Mouse (Mus musculus) A20 (cell line): ENCODE measurements around the gene Tubgcp2.
A peak's percentile ranks its signal among the peaks of the same experiment; 100 is the strongest.

Experiments used
- DNase-seq: peaks from one replicate; pipeline ENCODE4 v3.0.0-alpha.2; 2011; ENCODE audit warnings: low read depth, low spot score

The Tubgcp2 gene

GRCm38 (mm10) chr7:140036281-140037170 lies at the start of gene Tubgcp2, which contains the start of gene Zfp511:
Gene Tubgcp2, minus strand, starts transcription at chr7:140036669.
Gene Zfp511, plus strand, starts transcription at chr7:140036391.
- DNase-seq, result peak; percentile 99

- no peak for DNase-seq
Observed at GRCm38 (mm10) chr7:140082242-140082678, 45.8 kb upstream of the Tubgcp2 start, which contains the start of gene Caly. Gene Caly, minus strand, starts transcription at chr7:140082548.

- no peak for DNase-seq
Observed at GRCm38 (mm10) chr7:140081408-140082241, 45.2 kb upstream of the Tubgcp2 start.

DNA sequence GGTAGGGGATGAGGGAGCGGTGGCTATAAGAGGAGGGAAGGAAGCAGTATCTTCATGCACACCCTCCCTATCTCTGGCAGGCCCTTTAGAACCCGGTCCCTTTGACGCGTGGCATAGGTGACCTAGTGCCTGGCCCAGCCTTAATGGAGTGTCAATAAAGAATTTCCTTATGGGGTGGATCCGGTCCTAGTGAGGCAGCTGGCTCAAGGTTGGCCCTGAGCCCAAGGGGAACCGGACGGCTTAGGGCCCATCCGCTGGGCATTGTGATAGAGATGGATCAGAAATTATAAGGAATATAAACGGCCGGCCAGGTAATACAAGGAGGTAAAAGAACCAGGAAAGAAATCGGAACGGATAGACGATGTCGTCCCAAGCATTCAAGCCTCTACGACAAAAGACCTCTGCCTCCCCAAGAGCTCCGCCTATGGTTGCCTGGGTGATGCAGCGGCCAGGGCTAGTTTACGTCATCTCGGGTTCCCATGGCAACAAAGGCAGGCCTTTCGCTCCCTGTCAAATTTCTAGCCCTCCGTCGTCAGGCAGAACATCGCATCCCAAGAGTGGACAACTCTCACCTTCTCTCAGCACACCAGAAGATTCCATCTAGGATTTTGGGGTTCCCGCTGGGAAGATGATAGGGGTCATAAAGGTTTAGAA lies 44.2 kb upstream of the Tubgcp2 start:
- no peak for DNase-seq

- DNase-seq, result peak; percentile 72
Observed at GRCm38 (mm10) chr7:140078711-140079110, 42.2 kb upstream of the Tubgcp2 start.

DNA sequence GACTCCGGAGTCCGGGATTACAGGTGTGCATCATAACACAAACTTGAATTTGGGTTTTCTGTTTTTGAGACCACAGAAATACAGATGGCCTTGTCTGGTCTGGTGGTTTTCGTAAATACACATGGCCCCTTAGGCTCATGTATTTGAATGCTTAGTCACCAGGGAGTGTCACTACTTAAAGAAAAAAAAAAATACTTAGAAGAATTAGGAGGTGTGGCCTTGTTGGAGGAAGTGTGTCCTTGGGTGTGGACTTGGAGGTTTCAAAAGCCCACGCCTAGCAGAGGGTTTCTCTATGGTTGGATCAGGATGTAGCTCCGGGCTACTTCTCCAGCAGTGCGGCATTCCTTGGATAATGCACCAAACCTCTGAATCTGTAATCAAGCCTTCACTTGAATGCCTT lies 41.2 kb upstream of the Tubgcp2 start:
- DNase-seq, result peak; percentile 18

DNA sequence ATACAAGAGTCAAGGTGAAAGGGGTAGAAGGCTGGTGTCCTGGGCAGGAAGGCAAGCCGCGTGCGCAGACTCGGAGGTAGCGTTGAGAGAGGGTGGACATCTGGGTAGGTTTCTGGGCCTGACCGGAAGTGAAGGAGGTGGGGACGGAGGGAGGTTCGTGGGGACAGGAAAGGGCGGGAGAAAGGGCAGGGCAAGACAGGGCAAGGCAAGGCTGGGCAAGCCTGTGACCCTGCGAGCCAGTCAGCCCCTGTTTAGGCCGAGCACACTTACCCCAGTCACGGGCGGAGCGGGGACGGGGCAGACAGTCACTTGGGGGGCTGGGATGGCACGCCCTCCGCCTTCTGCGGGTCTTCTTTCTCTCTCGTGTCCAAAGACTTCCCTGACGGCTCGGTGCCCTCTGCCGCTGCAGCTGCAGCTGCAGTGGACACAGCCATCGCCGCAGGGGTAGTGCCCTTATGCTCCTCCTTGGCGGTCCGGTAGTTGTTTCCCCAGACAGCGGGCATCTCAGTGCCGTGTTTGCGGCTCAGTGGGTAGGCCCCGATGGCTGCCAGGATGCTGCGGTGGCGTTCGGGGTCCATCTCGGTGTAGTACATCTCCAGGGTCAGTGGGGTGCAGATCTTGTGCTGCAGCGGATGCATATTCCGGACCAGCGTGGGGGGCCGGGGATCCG lies 33.7 kb upstream of the Tubgcp2 start:
- no peak for DNase-seq

DNA sequence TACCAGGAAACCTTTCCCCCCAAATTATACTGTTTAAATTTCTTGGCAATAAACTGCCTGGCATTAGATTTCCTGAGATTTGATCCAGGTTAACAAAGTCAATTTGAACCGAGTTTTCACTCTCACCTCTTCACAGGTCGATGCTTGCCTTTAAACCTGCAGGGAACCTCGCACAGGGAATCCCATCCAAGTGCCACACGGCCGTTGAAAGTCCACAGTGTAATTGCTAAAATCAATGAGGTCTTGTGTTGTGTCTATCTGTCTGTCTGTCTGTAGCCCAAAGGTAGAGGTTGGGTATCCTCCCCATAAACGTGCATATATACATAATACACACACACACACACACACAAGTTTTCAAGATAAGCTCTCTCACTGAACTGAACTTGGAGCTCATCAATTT lies 30.9 kb upstream of the Tubgcp2 start:
- no peak for DNase-seq

DNA sequence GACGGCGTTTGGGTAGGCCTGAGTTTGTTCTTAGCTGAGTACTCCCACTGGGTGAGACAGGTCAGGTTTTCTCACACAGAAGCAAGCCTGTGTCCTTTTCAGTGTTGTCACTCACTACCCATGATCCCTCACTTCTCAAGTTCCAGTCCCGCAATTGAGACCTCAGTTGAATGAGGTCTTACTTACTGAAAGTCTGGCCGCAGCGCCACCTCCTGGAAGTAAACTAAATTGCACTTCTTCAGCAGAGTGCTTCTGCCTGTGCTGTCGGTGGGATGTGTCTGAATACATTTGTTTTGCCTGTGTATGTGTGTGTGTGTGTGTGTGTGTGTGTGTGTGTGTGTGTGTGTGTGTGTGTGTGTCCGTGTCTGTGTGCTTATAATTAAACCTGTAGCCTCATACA lies 26.6 kb upstream of the Tubgcp2 start:
- DNase-seq, result peak; percentile 69

GRCm38 (mm10) chr7:140062307-140062706 lies 25.8 kb upstream of the Tubgcp2 start:
- DNase-seq, result no peak

GRCm38 (mm10) chr7:140061832-140062130 lies 25.3 kb upstream of the Tubgcp2 start:
- no peak for DNase-seq

- no peak for DNase-seq
Observed at GRCm38 (mm10) chr7:140060936-140061831, 24.7 kb upstream of the Tubgcp2 start.

- DNase-seq, result no peak
Observed at GRCm38 (mm10) chr7:140059601-140060000, 23.1 kb upstream of the Tubgcp2 start.

DNA sequence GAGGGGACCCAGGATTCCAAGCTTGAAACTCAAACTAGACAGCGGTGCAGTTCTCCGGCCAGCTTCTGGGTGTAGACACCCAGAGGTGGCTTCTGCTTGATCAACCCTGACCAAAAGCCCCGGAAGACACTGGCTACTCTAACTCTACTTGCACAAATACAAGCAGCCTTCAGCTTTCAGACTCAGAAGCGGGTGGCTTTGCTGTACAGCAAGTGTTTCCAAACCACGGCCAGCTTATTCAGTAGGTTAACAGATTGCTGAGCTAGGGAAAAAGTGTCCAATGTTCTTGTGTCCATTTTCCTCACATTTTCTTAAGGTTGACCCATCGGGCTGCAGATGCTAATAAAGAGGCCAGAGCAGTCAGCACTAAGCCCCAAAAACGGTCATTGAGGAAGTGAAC lies 22.1 kb upstream of the Tubgcp2 start:
- no peak for DNase-seq

- no peak for DNase-seq
Observed at GRCm38 (mm10) chr7:140057413-140058407, 21.2 kb upstream of the Tubgcp2 start.

DNA sequence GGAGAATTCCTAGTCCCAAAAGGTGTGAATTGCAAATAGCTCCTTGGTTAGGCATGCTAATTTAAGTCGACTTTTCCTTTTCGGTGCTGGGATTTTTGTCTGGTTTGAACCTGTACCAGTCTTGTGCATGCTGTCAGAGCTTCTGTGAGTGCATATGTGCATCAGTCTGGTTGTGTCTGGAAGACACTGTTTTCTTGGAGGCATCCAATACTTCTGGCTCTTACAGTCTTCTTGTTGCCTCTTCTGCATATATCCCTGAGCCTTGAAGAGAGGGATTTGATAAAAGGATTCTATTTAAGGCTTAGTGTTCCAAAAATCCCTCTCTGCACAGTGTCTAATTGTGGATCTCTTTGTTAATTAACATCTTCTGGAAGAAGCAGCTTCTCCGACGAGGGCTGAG lies 17.7 kb upstream of the Tubgcp2 start:
- no peak for DNase-seq

DNA sequence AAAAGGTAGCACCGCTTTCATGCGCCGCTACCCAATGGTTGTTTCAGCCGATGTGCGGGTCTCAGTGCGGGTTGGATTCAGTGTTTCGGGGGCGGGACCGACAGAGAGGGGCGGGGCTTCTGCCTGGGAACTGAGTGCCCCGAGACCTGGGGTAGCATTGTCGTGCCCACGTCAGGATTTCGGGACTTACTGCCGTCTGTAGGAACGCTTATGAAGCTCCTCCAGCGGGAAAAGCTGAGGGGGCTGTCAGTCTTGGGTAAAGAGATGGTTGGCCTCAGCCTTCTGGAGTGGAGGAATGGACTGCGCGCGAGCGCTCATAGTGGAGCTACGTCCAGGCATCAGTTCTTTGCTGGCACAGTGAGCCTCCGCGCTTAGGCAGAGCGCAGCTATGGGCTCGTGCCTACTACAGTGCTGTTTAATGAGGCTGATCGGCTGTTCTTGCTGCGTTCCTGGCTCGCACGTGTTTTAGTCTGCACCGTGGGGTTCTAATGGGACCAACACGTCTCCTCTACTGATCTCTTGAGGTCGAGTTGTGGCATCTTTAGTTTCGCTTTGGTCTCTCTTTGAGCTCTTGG lies 12.7 kb upstream of the Tubgcp2 start:
- DNase-seq, result no peak

DNA sequence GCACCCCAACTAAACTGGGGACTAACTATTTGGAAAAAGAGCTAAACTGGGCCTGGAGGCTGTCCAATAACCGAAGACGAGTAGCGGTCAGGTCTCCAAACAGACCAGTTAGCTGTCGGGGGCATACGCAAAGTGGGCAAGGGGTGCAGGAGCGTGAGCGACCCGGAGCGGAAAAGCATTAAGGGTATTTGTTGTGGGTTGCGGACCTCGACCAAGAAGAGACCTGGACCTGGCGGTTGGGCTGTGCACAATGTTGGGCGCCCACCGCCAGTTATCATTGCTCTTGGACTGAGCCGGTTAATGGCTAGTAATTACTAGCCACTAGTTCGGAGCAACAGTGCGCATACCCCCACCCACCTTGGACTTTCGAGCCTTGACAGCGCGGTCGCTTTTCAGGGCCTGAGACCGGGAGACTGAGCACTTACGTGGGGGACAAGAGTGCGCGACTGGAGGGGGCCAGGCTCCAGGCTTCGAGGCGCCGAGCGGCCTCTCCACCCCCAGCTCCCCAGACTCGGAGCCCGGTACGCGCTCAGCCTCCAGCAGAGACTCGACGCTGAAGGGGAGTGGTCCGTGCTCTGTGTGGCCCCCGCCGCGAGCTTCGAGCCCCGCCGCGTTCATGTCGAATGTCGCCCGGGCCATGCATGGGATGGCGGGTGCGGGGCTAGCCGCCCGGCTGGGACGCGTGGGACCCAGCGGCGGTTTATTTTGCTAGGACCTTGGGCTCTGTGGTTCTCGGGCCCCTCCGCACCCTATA lies 12.1 kb upstream of the Tubgcp2 start, which contains the start of gene Msx3:
Msx3 (minus strand) TSS at position 729 of the 754 bp plus-strand sequence.
- DNase-seq, result no peak
